Mouse (Mus musculus): Measurements from ENCODE around the gene Asns.

GRCm38 (mm10) chr6:7668332-7668731 is 24.7 kb downstream of the Asns start:
- TF ChIP-seq POLR2A (IDR thresholded peaks at IDR 0.05; ENCODE audit: borderline replicate concordance, insufficient read depth, low read length) (no peak), CTCF (IDR thresholded peaks at IDR 0.05; ENCODE audit: borderline replicate concordance, insufficient read depth, low read depth, low read length) (no peak)
